Mouse (Mus musculus): ENCODE measurements around the gene Cdk1.

Cdk1 gene

GRCm38 (mm10) chr10:69341570-69342227, 11.0 kb downstream of the Cdk1 start:
- no peak for DNase-seq

GRCm38 (mm10) chr10:69340001-69340400, 12.7 kb downstream of the Cdk1 start:
- no peak for DNase-seq

GRCm38 (mm10) chr10:69336219-69336618, 16.5 kb downstream of the Cdk1 start:
- no peak for DNase-seq

- DNase-seq = no peak
Measured at GRCm38 (mm10) chr10:69335611-69336010, 17.1 kb downstream of the Cdk1 start.

- DNase-seq = no peak
Measured at GRCm38 (mm10) chr10:69335195-69335536, 17.6 kb downstream of the Cdk1 start.

- DNase-seq = no peak
Measured at GRCm38 (mm10) chr10:69334271-69335194, 18.2 kb downstream of the Cdk1 start.

GRCm38 (mm10) chr10:69333212-69333611, 19.5 kb downstream of the Cdk1 start:
- no peak for DNase-seq

GRCm38 (mm10) chr10:69331231-69331630, 21.5 kb downstream of the Cdk1 start:
- peak; percentile 50 to 74 for DNase-seq

- no peak for DNase-seq
Measured at GRCm38 (mm10) chr10:69328656-69329046, 24.1 kb downstream of the Cdk1 start.

- no peak for DNase-seq
Measured at GRCm38 (mm10) chr10:69328029-69328655, 24.6 kb downstream of the Cdk1 start.

- no peak for DNase-seq
Measured at GRCm38 (mm10) chr10:69327362-69327761, 25.4 kb downstream of the Cdk1 start.

GRCm38 (mm10) chr10:69326433-69326832, 26.3 kb downstream of the Cdk1 start:
- DNase-seq = no peak

GRCm38 (mm10) chr10:69324816-69325215, 27.9 kb downstream of the Cdk1 start:
- DNase-seq = no peak

- DNase-seq = peak in 1 of 2 experiments; percentile 33
Measured at GRCm38 (mm10) chr10:69323986-69324385, 28.8 kb downstream of the Cdk1 start.

GRCm38 (mm10) chr10:69321519-69322035, 31.2 kb downstream of the Cdk1 start:
- DNase-seq = peak; percentile 53 to 68

GRCm38 (mm10) chr10:69320667-69321518, 31.8 kb downstream of the Cdk1 start:
- peak; percentile 90 to 96 for DNase-seq

GRCm38 (mm10) chr10:69318514-69318913, 34.2 kb downstream of the Cdk1 start:
- DNase-seq = no peak

- no peak for DNase-seq
Measured at GRCm38 (mm10) chr10:69313944-69314343, 38.8 kb downstream of the Cdk1 start.

- no peak for DNase-seq
Measured at GRCm38 (mm10) chr10:69311867-69312266, 40.9 kb downstream of the Cdk1 start.

GRCm38 (mm10) chr10:69309109-69309508, 43.6 kb downstream of the Cdk1 start:
- no peak for DNase-seq

- peak; percentile 72 for DNase-seq
Measured at GRCm38 (mm10) chr10:69307067-69307466, 45.7 kb downstream of the Cdk1 start.

- DNase-seq = peak; percentile 57 to 62
Measured at GRCm38 (mm10) chr10:69306205-69306604, 46.5 kb downstream of the Cdk1 start.
